Mouse (Mus musculus) forebrain, embryonic 16.5 days (tissue): ENCODE results near the gene Mrpl58. TPM values are rescaled to one million over a fixed set of nuclear protein-coding genes. Genes with fewer than 3 reads are reported as not detected.
"Not testable (repeated sequence)": the region's sequence is repeated elsewhere in the genome, so short reads cannot be mapped to it uniquely, and the experiment has no call there.

Experiments used
- ATAC-seq: fragments of 200-750 bp; cut with Nextera tagmentation; 2 replicates; pipeline ENCODE4 v1.8.0; 2017; ENCODE audit warnings: mild to moderate bottlenecking, moderate library complexity
- H3K27ac ChIP-seq: fragments of 300-500 bp; sonication (generic); 2 replicates; pipeline ENCODE4 v1.5.1; 2014; ENCODE audit warnings: low read length, control low read depth
- H3K27me3 ChIP-seq: fragments of 300-500 bp; sonication (generic); replicated peaks from 2 replicates; pipeline ENCODE4 v1.6.1; 2014; ENCODE audit warnings: low read length; ENCODE audit not compliant: control insufficient read depth, insufficient read depth
- H3K36me3 ChIP-seq: fragments of 300-500 bp; sonication (generic); 2 replicates; pipeline ENCODE4 v1.6.1; 2014; ENCODE audit not compliant: control insufficient read depth, insufficient read depth
- H3K4me1 ChIP-seq: fragments of 300-500 bp; sonication (generic); replicated peaks from 2 replicates; pipeline ENCODE4 v1.6.1; 2014; ENCODE audit warnings: low read length; ENCODE audit not compliant: control insufficient read depth, insufficient read depth
- H3K4me2 ChIP-seq: fragments of 300-500 bp; sonication (generic); 2 replicates; pipeline ENCODE4 v1.6.1; 2014; ENCODE audit warnings: mild to moderate bottlenecking, low read length, control low read depth
- H3K4me3 ChIP-seq: fragments of 300-500 bp; sonication (generic); replicated peaks from 2 replicates; pipeline ENCODE4 v1.5.1; 2014; ENCODE audit warnings: mild to moderate bottlenecking, low read length, control low read depth
- H3K9ac ChIP-seq: fragments of 300-500 bp; sonication (generic); replicated peaks from 2 replicates; pipeline ENCODE4 v1.6.1; 2014; ENCODE audit warnings: low read depth, low read length, control low read depth
- H3K9me3 ChIP-seq: fragments of 300-500 bp; sonication (generic); 2 replicates; pipeline ENCODE4 v1.6.1; 2016; ENCODE audit warnings: low read length; ENCODE audit not compliant: control insufficient read depth
- WGBS: fragments of 180-500 bp; shearing (Covaris S2); extraction: QIAGEN DNeasy Blood & Tissue Kit; methylation state at CpG from one replicate; pipeline ENCODE4 v1.1.7; 2014; 5-methylcytosine and 5-hydroxymethylcytosine counted together
- polyA plus RNA-seq: library from polyadenylated mRNA; unstranded; fragments of >200 nt; fragmentation: Nextera tagmentation; extraction: Ambion mirVana; gene quantifications from 2 replicates; pipeline ENCODE4 v1.2.1, GENCODE M21; 2015

Mrpl58 gene
- polyA plus RNA-seq, 1 experiment from 2014 or later = 176 TPM

GRCm38 (mm10) chr11:115381276-115381675 lies 22.3 kb upstream of the Mrpl58 start:
- Histone ChIP-seq H3K27ac (no peak overlapping the region; the same call in 1 of the 2 replicates), H3K4me1 (peaks cover 30% of the 10 kb centered on the region), H3K4me2 (peak overlapping the region; percentile 79), H3K9ac (no peak overlapping the region), H3K27me3 (no peaks in the 10 kb centered on the region), H3K9me3 (no peaks in the 10 kb centered on the region), H3K4me3 (peak overlapping the region; percentile 89), H3K36me3 (no peaks in the 10 kb centered on the region)
- ATAC-seq = no peak
- 10% methylated on average over 9 of the region's 9 CpGs for WGBS

GRCm38 (mm10) chr11:115381743-115382539 lies 21.6 kb upstream of the Mrpl58 start, which contains the start of gene Cdr2l:
Gene Cdr2l, plus strand, starts transcription at chr11:115381916.
- Histone ChIP-seq H3K9ac (peak within 1 kb of the TSS; percentile 97), H3K27me3 (no peaks in the 10 kb centered on the region), H3K4me2 (peak within 1 kb of the TSS; percentile 79), H3K27ac (peak within 1 kb of the TSS; percentile 93), H3K4me1 (peaks cover 30% of the 10 kb centered on the region), H3K36me3 (no peaks in the 10 kb centered on the region), H3K4me3 (peak within 1 kb of the TSS; percentile 89), H3K9me3 (no peaks in the 10 kb centered on the region)
- ATAC-seq = peak; percentile 93
- WGBS = 0% methylated on average over 58 of the region's 76 CpGs

- Histone ChIP-seq H3K27me3 (no peaks in the 10 kb centered on the region), H3K4me2 (peak overlapping the region; percentile 79), H3K4me1 (peaks cover 30% of the 10 kb centered on the region), H3K4me3 (peak overlapping the region; percentile 89), H3K36me3 (no peaks in the 10 kb centered on the region), H3K9me3 (no peaks in the 10 kb centered on the region), H3K27ac (peak overlapping the region; percentile 68), H3K9ac (peak overlapping the region; percentile 97)
- 5% methylated on average over 5 of the region's 5 CpGs for WGBS
- ATAC-seq = no peak
Measured at GRCm38 (mm10) chr11:115382891-115383290, 20.7 kb upstream of the Mrpl58 start.

- WGBS = 26% methylated on average over 16 of the region's 16 CpGs
- Histone ChIP-seq H3K27ac (peak overlapping the region; percentile 68), H3K4me1 (peaks cover 30% of the 10 kb centered on the region), H3K4me3 (peak overlapping the region; percentile 89), H3K9me3 (no peaks in the 10 kb centered on the region), H3K36me3 (no peaks in the 10 kb centered on the region), H3K9ac (peak overlapping the region; percentile 97), H3K27me3 (no peaks in the 10 kb centered on the region), H3K4me2 (peak overlapping the region; percentile 79)
- peak; percentile 36; the same call in 1 of the 2 replicates for ATAC-seq
Measured at GRCm38 (mm10) chr11:115383701-115384474, 19.7 kb upstream of the Mrpl58 start.

GRCm38 (mm10) chr11:115384587-115384986 lies 19.0 kb upstream of the Mrpl58 start:
- no peaks in the 10 kb centered on the region for H3K36me3 ChIP-seq
- H3K4me2 ChIP-seq = 0 out of 2 replicates have a peak overlapping the region, but pooled peaks have one; percentile 79
- H3K4me3 ChIP-seq = no peak overlapping the region
- H3K9ac ChIP-seq = 0 out of 2 replicates have a peak overlapping the region, but pooled peaks have one; percentile 14
- peak overlapping the region; percentile 68; the same call in 1 of the 2 replicates for H3K27ac ChIP-seq
- peaks cover 30% of the 10 kb centered on the region for H3K4me1 ChIP-seq
- no peak for ATAC-seq
- WGBS = 84% methylated on average over 5 of the region's 5 CpGs
- no peaks in the 10 kb centered on the region for H3K27me3 ChIP-seq
- H3K9me3 ChIP-seq = no peaks in the 10 kb centered on the region

- not testable (repeated sequence) for H3K4me2 ChIP-seq, H3K27ac ChIP-seq, ATAC-seq, H3K9me3 ChIP-seq, H3K9ac ChIP-seq, H3K27me3 ChIP-seq, H3K4me3 ChIP-seq
- 90% methylated on average over 3 of the region's 3 CpGs for WGBS
- Histone ChIP-seq H3K36me3 (peaks cover 10% of the 10 kb centered on the region), H3K4me1 (peaks cover 26% of the 10 kb centered on the region)
Measured at GRCm38 (mm10) chr11:115386859-115387258, 16.7 kb upstream of the Mrpl58 start.

GRCm38 (mm10) chr11:115391358-115391757 lies 12.2 kb upstream of the Mrpl58 start:
- peaks cover 21% of the 10 kb centered on the region for H3K36me3 ChIP-seq
- H3K4me2 ChIP-seq = no peak overlapping the region
- H3K4me3 ChIP-seq = no peak overlapping the region
- 94% methylated on average over 7 of the region's 7 CpGs for WGBS
- no peaks in the 10 kb centered on the region for H3K27me3 ChIP-seq
- no peak for ATAC-seq
- H3K9me3 ChIP-seq = no peaks in the 10 kb centered on the region
- no peak overlapping the region for H3K27ac ChIP-seq
- no peaks in the 10 kb centered on the region for H3K4me1 ChIP-seq
- H3K9ac ChIP-seq = no peak overlapping the region

GRCm38 (mm10) chr11:115393721-115394325 lies 9.7 kb upstream of the Mrpl58 start:
- no peak overlapping the region for H3K9ac ChIP-seq
- no peaks in the 10 kb centered on the region for H3K9me3 ChIP-seq
- WGBS = 74% methylated on average over 34 of the region's 34 CpGs
- no peaks in the 10 kb centered on the region for H3K27me3 ChIP-seq
- no peak overlapping the region for H3K4me2 ChIP-seq
- H3K4me1 ChIP-seq = no peaks in the 10 kb centered on the region
- ATAC-seq = no peak
- H3K36me3 ChIP-seq = peaks cover 21% of the 10 kb centered on the region
- no peak overlapping the region for H3K4me3 ChIP-seq
- no peak overlapping the region for H3K27ac ChIP-seq

- Histone ChIP-seq H3K9ac (no peak overlapping the region), H3K4me1 (peaks cover 7% of the 10 kb centered on the region; the same call in 1 of the 2 replicates), H3K4me2 (no peak overlapping the region), H3K27ac (no peak overlapping the region), H3K4me3 (no peak overlapping the region), H3K27me3 (no peaks in the 10 kb centered on the region), H3K36me3 (peaks cover 8% of the 10 kb centered on the region), H3K9me3 (no peaks in the 10 kb centered on the region)
- WGBS = 85% methylated on average over 7 of the region's 7 CpGs
- no peak for ATAC-seq
Measured at GRCm38 (mm10) chr11:115398085-115398484, 5.5 kb upstream of the Mrpl58 start.
